Mouse (Mus musculus) embryonic fibroblast, embryonic 13.5 days (primary cell): ENCODE results near the gene Clmn.

ENCODE experiments used
- CTCF ChIP-seq: IDR thresholded peaks from 2 replicates; pipeline ENCODE4 v1.5.1; 2011; ENCODE audit warnings: mild to moderate bottlenecking, control low read depth, low read length, moderate library complexity, borderline replicate concordance; ENCODE audit not compliant: insufficient read depth
- POLR2A ChIP-seq: IDR thresholded peaks from 2 replicates; pipeline ENCODE4 v1.6.1; 2011; ENCODE audit warnings: low read depth, mild to moderate bottlenecking, control low read depth, low read length, moderate library complexity

DNA sequence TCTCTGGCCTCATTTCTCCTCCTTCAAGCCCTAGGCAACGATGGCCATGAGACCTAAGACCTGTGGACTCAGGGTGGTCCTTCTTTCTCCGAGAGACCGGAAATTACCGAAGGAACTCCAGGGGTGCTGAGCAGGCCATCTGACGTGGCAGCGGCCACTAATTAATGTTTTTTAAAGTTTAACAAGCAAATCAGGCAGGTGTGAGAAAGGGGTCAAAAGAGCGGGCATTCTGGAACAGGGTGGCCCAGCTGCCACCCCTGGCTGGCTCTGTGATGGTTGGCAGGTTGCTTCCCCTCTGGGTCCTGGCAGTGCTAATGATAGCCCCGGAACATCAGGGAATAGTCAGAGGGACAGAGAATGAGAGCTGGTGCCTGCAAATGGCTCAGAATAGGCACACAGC, 42.7 kb downstream of the Clmn start:
- TF ChIP-seq CTCF (no peak), POLR2A (no peak)
